Mouse (Mus musculus) mouse embryonic stem cell (cell line): Measurements from ENCODE around the gene Lrrc63.

ENCODE experiments used
- in situ Hi-C, 2 experiments: fragments of 300-500 bp; cut with MboI; formaldehyde crosslinking; loops; 1 replicate in 1 of 2; 3 replicates in 1 of 2; pipeline ENCODE4 v1.14.3; 2019 to 2020; ENCODE audit warnings: low sequenced_read_pairs in 2 of 2, low pct_unique_long_range_greater_than_20kb in 1 of 2, mixed read lengths in 1 of 2; ENCODE audit not compliant: unreplicated experiment in 1 of 2

Gene Lrrc63

DNA sequence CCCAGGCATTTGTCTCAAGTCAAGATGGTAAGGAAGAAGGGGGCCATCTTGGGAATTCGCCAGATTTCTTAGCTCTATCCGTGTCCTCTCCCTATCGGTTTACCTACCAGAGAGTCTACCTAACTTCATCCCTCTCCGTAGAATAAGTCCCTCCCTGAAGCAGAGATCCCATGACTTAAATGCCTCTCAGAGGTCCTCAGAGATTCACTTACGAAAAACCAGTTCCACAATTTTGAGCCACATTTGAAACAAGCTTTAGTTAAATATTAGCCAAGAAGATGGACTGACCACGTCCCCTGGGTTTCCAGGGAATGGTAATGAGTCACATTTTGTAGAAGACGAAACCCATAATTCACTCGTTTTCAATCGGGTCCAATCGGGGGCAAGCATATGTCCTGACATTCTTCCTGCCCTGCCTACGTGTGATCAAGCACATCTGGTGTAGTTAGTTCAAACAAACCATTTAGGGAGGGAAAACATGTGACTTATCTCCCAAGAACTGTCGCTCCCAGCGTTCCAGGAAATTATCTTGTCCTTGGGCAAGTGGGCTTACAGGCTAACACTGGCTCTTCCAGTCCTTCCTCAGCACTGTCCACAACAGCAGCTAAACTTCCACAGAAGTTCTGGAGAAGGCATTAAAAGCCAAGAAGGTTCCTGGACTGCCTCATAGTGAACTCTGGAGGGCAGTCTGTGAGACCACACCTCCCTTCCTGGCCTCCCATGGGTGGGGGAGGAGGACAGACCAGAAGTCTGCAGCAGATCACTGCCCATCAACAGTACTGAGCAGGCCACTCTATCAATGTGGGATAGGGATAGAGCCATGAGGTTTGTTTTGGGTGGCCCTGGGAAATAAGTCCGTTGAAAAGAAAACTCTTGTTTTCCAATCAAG, 76.0 kb downstream of the Lrrc63 start:
- in situ Hi-C loops = no loop called here

DNA sequence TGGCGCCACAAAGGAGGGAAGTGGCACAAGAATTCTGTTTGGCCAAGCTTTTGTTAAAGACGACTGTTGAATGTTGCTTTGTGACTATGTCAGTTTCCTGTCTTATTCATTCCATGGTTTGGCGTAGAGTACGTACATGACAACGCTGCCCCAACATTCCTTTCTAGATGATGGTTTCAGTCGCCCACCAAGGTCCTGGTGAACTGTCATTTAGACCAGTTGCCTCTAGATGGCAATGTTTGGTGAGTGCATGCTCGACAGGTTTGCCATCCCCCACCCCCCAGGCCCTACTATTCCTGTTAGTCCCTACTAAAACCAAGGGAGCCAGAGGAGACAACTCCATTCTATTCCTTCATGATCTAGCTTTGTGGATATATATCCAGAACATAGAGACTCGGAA, 78.2 kb downstream of the Lrrc63 start:
- in situ Hi-C loops = no loop called here

DNA sequence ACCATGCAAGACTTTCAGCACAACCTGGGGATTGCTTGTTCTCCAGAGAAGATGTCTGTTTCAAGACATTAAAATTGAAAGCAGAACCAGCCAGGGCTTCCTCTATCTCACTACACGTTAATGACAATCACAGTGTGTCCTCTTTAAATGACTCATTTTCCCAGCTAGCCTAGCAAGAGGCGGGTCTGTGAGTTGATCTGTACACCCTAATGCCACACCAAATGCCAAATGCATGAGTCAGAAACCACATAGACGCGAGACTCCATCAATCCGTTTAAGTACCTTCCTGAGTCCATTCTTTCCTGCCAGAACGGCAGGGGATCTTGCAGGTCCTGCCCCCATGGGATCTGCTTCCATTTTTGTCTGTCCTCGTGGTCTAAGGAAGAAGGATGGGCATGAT, 85.5 kb downstream of the Lrrc63 start:
- in situ Hi-C loops = no loop called here

GRCm38 (mm10) chr14:75035431-75035830, 95.2 kb downstream of the Lrrc63 start:
- in situ Hi-C loops = no loop called here
